ENCODE assay signal across 17 mouse cellular contexts in genomic region chr12:55059812-55060211, GRCm38 (mm10). TPM values are rescaled to one million over a fixed set of nuclear protein-coding genes. Genes with fewer than 3 reads are reported as not detected.
A peak's percentile ranks its signal among the peaks of the same experiment; 100 is the strongest.
DNase-seq lines count a peak whose midpoint lies in the region; ATAC-seq and TF ChIP-seq lines count a peak whose summit lies in the region.
"Had no signal": no experiment of that assay in that cellular context is flagged by ENCODE, and none has a peak within 500 bp of the region (broad histone marks: within the 10 kb centered on the region; RNA-seq: fewer than 3 reads in every experiment).

No protein-coding gene starts in this region.

- no peaks in the 10 kb centered on the region for H3K36me3 ChIP-seq in kidney, embryonic 16.5 days (ENCODE audit: insufficient read depth, low read length)
- H3K36me3 ChIP-seq in liver, postnatal 0 days (replicated peaks; ENCODE audit: insufficient read depth, low read length), result peaks cover 11% of the 10 kb centered on the region

- H3K9ac ChIP-seq in kidney, embryonic 16.5 days (replicated peaks; ENCODE audit: low read length), result no peak overlapping the region
- no peak overlapping the region for H3K9ac ChIP-seq in liver, postnatal 0 days (replicated peaks)
- H3K9ac ChIP-seq: embryonic facial prominence, embryonic 13.5 days; forebrain, embryonic 12.5 days had no signal

- no peaks in the 10 kb centered on the region for H3K9me3 ChIP-seq in kidney, embryonic 16.5 days (ENCODE audit: low read length)
- H3K9me3 ChIP-seq in liver, postnatal 0 days (ENCODE audit: low read length), result no peaks in the 10 kb centered on the region
- H3K9me3 ChIP-seq: embryonic facial prominence, embryonic 13.5 days; forebrain, embryonic 12.5 days; hindbrain, embryonic 10.5 days; megakaryocyte, embryonic 14.5 days had no signal

- H3K27me3 ChIP-seq in kidney, embryonic 16.5 days (ENCODE audit: insufficient read depth, low read length), result no peaks in the 10 kb centered on the region
- no peaks in the 10 kb centered on the region for H3K27me3 ChIP-seq in liver, postnatal 0 days (ENCODE audit: insufficient read depth, low read length)
- H3K27me3 ChIP-seq: CH12.LX; embryonic facial prominence, embryonic 13.5 days; forebrain, embryonic 12.5 days; megakaryocyte, embryonic 14.5 days had no signal

- intact Hi-C loops in gastrocnemius, adult 2 months (cut with DNase I), result no loop called here

- H3K27ac ChIP-seq in gastrocnemius, adult 2 months, result peak overlapping the region; percentile 78
- H3K27ac ChIP-seq in kidney, embryonic 16.5 days (ENCODE audit: low read length), result 0 out of 2 replicates have a peak overlapping the region, but pooled peaks have one; percentile 3
- H3K27ac ChIP-seq in liver, postnatal 0 days (ENCODE audit: low read depth), result peak overlapping the region; percentile 61
- H3K27ac ChIP-seq: embryonic facial prominence, embryonic 13.5 days; forebrain, embryonic 12.5 days; hindbrain, embryonic 10.5 days had no signal

- peaks cover 6% of the 10 kb centered on the region; the same call in 1 of the 2 replicates for H3K4me1 ChIP-seq in kidney, embryonic 16.5 days (ENCODE audit: insufficient read depth, low read length)
- peaks cover 16% of the 10 kb centered on the region for H3K4me1 ChIP-seq in liver, postnatal 0 days (ENCODE audit: insufficient read depth)
- H3K4me1 ChIP-seq: embryonic facial prominence, embryonic 13.5 days; forebrain, embryonic 12.5 days; hindbrain, embryonic 10.5 days had no signal

- TF ChIP-seq CTCF in gastrocnemius, adult 2 months (IDR thresholded peaks at IDR 0.05), result no peak
- no peak for TF ChIP-seq CTCF in liver, postnatal 0 days (IDR thresholded peaks at IDR 0.05; ENCODE audit: low read depth)

- no peak overlapping the region for H3K4me3 ChIP-seq in gastrocnemius, adult 2 months
- H3K4me3 ChIP-seq in kidney, embryonic 16.5 days (ENCODE audit: low read length), result no peak overlapping the region
- H3K4me3 ChIP-seq in liver, postnatal 0 days (ENCODE audit: low read depth, low read length), result no peak overlapping the region
- H3K4me3 ChIP-seq: embryonic facial prominence, embryonic 13.5 days; forebrain, embryonic 12.5 days; hindbrain, embryonic 10.5 days; megakaryocyte, embryonic 14.5 days had no signal

- ATAC-seq in kidney, embryonic 16.5 days (ENCODE audit: low FRiP score, low TSS enrichment), result no peak
- peak; percentile 61 for ATAC-seq in erythroid progenitor cell, adult 5-6 weeks (replicated peaks; ENCODE audit: low FRiP score, poor library complexity, severe bottlenecking)
- ATAC-seq in liver, postnatal 0 days, result peak; percentile 50

- 40% methylated on average over 3 of the region's 3 CpGs for WGBS in kidney, embryonic 16.5 days
- 28% methylated on average over 3 of the region's 3 CpGs for WGBS in liver, postnatal 0 days (ENCODE audit: insufficient replicate concordance)

- no peak for TF ChIP-seq EP300 in liver, postnatal 0 days (IDR thresholded peaks at IDR 0.05; ENCODE audit: low read depth)

- H3K4me2 ChIP-seq in kidney, embryonic 16.5 days (replicated peaks; ENCODE audit: low read depth, low read length), result no peak overlapping the region
- no peak overlapping the region for H3K4me2 ChIP-seq in liver, postnatal 0 days (ENCODE audit: low read depth, low read length)
- H3K4me2 ChIP-seq: embryonic facial prominence, embryonic 13.5 days; forebrain, embryonic 12.5 days had no signal

- no peak for DNase-seq in gastrocnemius, adult 2 months
- DNase-seq in gastrocnemius, postnatal 4 days (ENCODE audit: low spot score in 2 of 2), result no peak
- no peak for DNase-seq in kidney, postnatal 36 days
- no peak for DNase-seq in liver, postnatal 0 days
- no peak for DNase-seq in adipocyte (ENCODE audit: low spot score)
- no peak for DNase-seq in urinary bladder, adult 2 months (ENCODE audit: low spot score)
- DNase-seq: cerebellum, adult 11 months; gastrocnemius, postnatal 36 days; layer of hippocampus, adult 9-11 months; retina, postnatal 1 day had no signal

RNA-seq across cellular contexts. Expression of gene 2700097O09Rik, which starts 20.1 kb away (rescaled TPM):
- 1 to 10 TPM; 8.8 TPM for total RNA-seq in gastrocnemius, adult 2 months (2021)
- 10 to 100 TPM in 1 of 2 experiments, 1 to 10 TPM in 1; 9.4 to 11.1 TPM for total RNA-seq in gastrocnemius, postnatal 4 days (2021)
- 37.3 and 40.8 TPM in 2 replicates for polyA plus RNA-seq in kidney, embryonic 16.5 days (2015; fragmentation: Nextera tagmentation; extraction: Ambion mirVana)
- 9.7 and 27.2 TPM in 2 replicates for total RNA-seq in erythroid progenitor cell, adult 5-6 weeks (2015; ENCODE audit: low replicate concordance)
- 6.7 and 9.9 TPM in 2 replicates for total RNA-seq in erythroid progenitor cell, adult 5-6 weeks (2017; ENCODE audit: low replicate concordance)
- polyA plus RNA-seq in liver, postnatal 0 days (2015; fragmentation: Nextera tagmentation; extraction: Ambion mirVana), result 13.2 and 14.0 TPM in 2 replicates
- 17.9 and 21.2 TPM in 2 replicates for polyA plus RNA-seq in urinary bladder, adult 2 months (2012; rRNA removed)

RNA-seq across cellular contexts. Expression of gene Srp54a, which starts 20.2 kb away (rescaled TPM):
- 10 to 100 TPM; 73.7 to 94.3 TPM for total RNA-seq in gastrocnemius, adult 2 months (2021)
- total RNA-seq in gastrocnemius, postnatal 4 days (2021), result 10 to 100 TPM; 73.8 to 90.5 TPM
- 163 and 186 TPM in 2 replicates for polyA plus RNA-seq in kidney, embryonic 16.5 days (2015; fragmentation: Nextera tagmentation; extraction: Ambion mirVana)
- total RNA-seq in erythroid progenitor cell, adult 5-6 weeks (2015; ENCODE audit: low replicate concordance), result 44.0 and 56.9 TPM in 2 replicates
- 84.2 and 116 TPM in 2 replicates for total RNA-seq in erythroid progenitor cell, adult 5-6 weeks (2017; ENCODE audit: low replicate concordance)
- polyA plus RNA-seq in liver, postnatal 0 days (2015; fragmentation: Nextera tagmentation; extraction: Ambion mirVana), result 67.0 and 69.3 TPM in 2 replicates
- polyA plus RNA-seq in urinary bladder, adult 2 months (2012; rRNA removed), result 62.8 and 78.5 TPM in 2 replicates

RNA-seq across cellular contexts. Expression of gene Baz1a, which starts 45.7 kb away (rescaled TPM):
- total RNA-seq in gastrocnemius, adult 2 months (2021), result 1 to 10 TPM; 3.6 to 4.1 TPM
- 10 to 100 TPM; 11.4 to 13.4 TPM for total RNA-seq in gastrocnemius, postnatal 4 days (2021)
- 19.1 and 23.8 TPM in 2 replicates for polyA plus RNA-seq in kidney, embryonic 16.5 days (2015; fragmentation: Nextera tagmentation; extraction: Ambion mirVana)
- total RNA-seq in erythroid progenitor cell, adult 5-6 weeks (2015; ENCODE audit: low replicate concordance), result 176 and 191 TPM in 2 replicates
- total RNA-seq in erythroid progenitor cell, adult 5-6 weeks (2017; ENCODE audit: low replicate concordance), result 72.9 and 78.6 TPM in 2 replicates
- polyA plus RNA-seq in liver, postnatal 0 days (2015; fragmentation: Nextera tagmentation; extraction: Ambion mirVana), result 16.9 and 18.5 TPM in 2 replicates
- 7.1 and 9.8 TPM in 2 replicates for polyA plus RNA-seq in urinary bladder, adult 2 months (2012; rRNA removed)

Comparison
In these comparisons a context has a peak if more than half of its experiments do, and no peak if none do; other contexts are left out.
1. H3K27ac ChIP-seq: peak in every context shown above with its lines; median percentile 78 in gastrocnemius, adult 2 months; 61 in liver, postnatal 0 days; 3 in kidney, embryonic 16.5 days.
2. RNA of gene Baz1a, which starts 45.7 kb away (total RNA-seq): 72.9 to 191 TPM in erythroid progenitor cell, adult 5-6 weeks; 11.4 to 13.4 TPM in gastrocnemius, postnatal 4 days and 3.6 to 4.1 TPM in gastrocnemius, adult 2 months; every median in the first group is over 4 times any median in the second.